Mouse (Mus musculus) midbrain, embryonic 16.5 days (tissue): ENCODE measurements at regions not wholly inside any gene's neighbourhood (a gene's known extent, or its start where the extent isn't known, plus 50 kb on each side); places are given as distances from the start of the nearest gene placed in this dataset.

Experiments
- ATAC-seq: fragments of 200-750 bp; cut with Nextera tagmentation; 2 replicates; pipeline ENCODE4 v1.8.0; 2017; ENCODE audit warnings: moderate TSS enrichment
- H3K27ac ChIP-seq: fragments of 300-500 bp; sonication (generic); 2 replicates; pipeline ENCODE4 v1.5.1; 2014; ENCODE audit warnings: mild to moderate bottlenecking, low read length, mixed read lengths
- H3K27me3 ChIP-seq: fragments of 300-500 bp; sonication (generic); 2 replicates; pipeline ENCODE4 v1.6.1; 2014; ENCODE audit warnings: low read depth, low read length, mixed read lengths; ENCODE audit not compliant: control insufficient read depth, insufficient read depth
- H3K36me3 ChIP-seq: fragments of 300-500 bp; sonication (generic); 2 replicates; pipeline ENCODE4 v1.6.1; 2014; ENCODE audit warnings: mild to moderate bottlenecking, low read length, moderate library complexity, mixed read lengths; ENCODE audit not compliant: control insufficient read depth, insufficient read depth
- H3K4me1 ChIP-seq: fragments of 300-500 bp; sonication (generic); 2 replicates; pipeline ENCODE4 v1.6.1; 2014; ENCODE audit warnings: mild to moderate bottlenecking, low read length, mixed read lengths; ENCODE audit not compliant: control insufficient read depth, insufficient read depth
- H3K4me2 ChIP-seq: fragments of 300-500 bp; sonication (generic); 2 replicates; pipeline ENCODE4 v1.6.1; 2014; ENCODE audit warnings: mild to moderate bottlenecking, low read length, mixed read lengths
- H3K4me3 ChIP-seq: fragments of 300-500 bp; sonication (generic); 2 replicates; pipeline ENCODE4 v1.5.1; 2014; ENCODE audit warnings: low read depth, mild to moderate bottlenecking, low read length, moderate library complexity, mixed read lengths
- H3K9ac ChIP-seq: fragments of 300-500 bp; sonication (generic); 2 replicates; pipeline ENCODE4 v1.6.1; 2014; ENCODE audit warnings: low read depth, low read length, mixed read lengths
- H3K9me3 ChIP-seq: fragments of 300-500 bp; sonication (generic); replicated peaks from 2 replicates; pipeline ENCODE4 v1.6.1; 2014; ENCODE audit warnings: mild to moderate bottlenecking, low read length, mixed read lengths; ENCODE audit not compliant: control insufficient read depth, poor library complexity, severe bottlenecking
- WGBS: fragments of 180-500 bp; shearing (Covaris S2); extraction: QIAGEN DNeasy Blood & Tissue Kit; methylation state at CpG from one replicate; pipeline ENCODE4 v1.1.7; 2014; 5-methylcytosine and 5-hydroxymethylcytosine counted together

- peak overlapping the region; percentile 40 for H3K4me3 ChIP-seq
- H3K4me2 ChIP-seq = peak overlapping the region; percentile 61
- H3K27ac ChIP-seq = 0 out of 2 replicates have a peak overlapping the region, but pooled peaks have one; percentile 38
- H3K9me3 ChIP-seq = no peaks in the 10 kb centered on the region
- ATAC-seq = peak; percentile 85
- no peaks in the 10 kb centered on the region for H3K27me3 ChIP-seq
- 11% methylated on average over 39 of the region's 43 CpGs for WGBS
- no peaks in the 10 kb centered on the region for H3K36me3 ChIP-seq
- peak overlapping the region; percentile 52 for H3K9ac ChIP-seq
- H3K4me1 ChIP-seq = no peaks in the 10 kb centered on the region
These were observed 134.7 kb upstream of the Usp9x start for GRCm38 (mm10) chrX:12936406-12937172.

DNA sequence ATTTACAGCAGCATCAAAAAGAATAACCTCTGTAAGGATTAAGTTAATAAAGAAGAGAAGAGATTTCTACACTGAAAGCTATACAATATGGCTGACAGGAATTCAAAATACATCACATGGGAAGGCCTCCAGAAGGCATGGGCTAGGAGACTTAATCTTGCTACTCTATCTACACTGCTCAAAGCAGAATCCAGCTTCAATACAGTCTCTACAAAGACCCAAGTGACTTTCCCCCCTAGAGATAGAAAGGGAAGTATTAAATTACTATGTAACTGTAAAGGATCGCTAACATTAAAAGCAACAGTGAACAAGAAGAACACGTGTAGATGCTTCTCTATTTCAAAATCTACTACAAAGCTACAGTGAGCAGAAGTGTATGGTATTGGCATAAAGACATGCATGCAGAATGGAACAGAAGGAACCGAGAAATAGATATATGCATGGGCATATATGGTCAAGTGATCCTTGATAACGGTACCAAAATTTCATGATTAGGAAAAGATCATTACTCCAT is 137.9 kb upstream of the Usp9x start:
- Histone ChIP-seq H3K27ac (no peak overlapping the region), H3K27me3 (no peaks in the 10 kb centered on the region), H3K9me3 (no peaks in the 10 kb centered on the region), H3K9ac (no peak overlapping the region), H3K36me3 (no peaks in the 10 kb centered on the region), H3K4me3 (no peak overlapping the region), H3K4me1 (no peaks in the 10 kb centered on the region), H3K4me2 (no peak overlapping the region)
- ATAC-seq = no peak
- WGBS = 90% methylated on average over 4 of the region's 4 CpGs

- ATAC-seq = no peak
- no peak overlapping the region for H3K27ac ChIP-seq
- H3K4me1 ChIP-seq = no peaks in the 10 kb centered on the region
- no peak overlapping the region for H3K4me2 ChIP-seq
- H3K27me3 ChIP-seq = no peaks in the 10 kb centered on the region
- 46% methylated on average over 2 of the region's 2 CpGs for WGBS
- H3K4me3 ChIP-seq = no peak overlapping the region
- H3K9ac ChIP-seq = no peak overlapping the region
- no peaks in the 10 kb centered on the region for H3K36me3 ChIP-seq
- no peaks in the 10 kb centered on the region for H3K9me3 ChIP-seq
These were observed 141.1 kb upstream of the Usp9x start for GRCm38 (mm10) chrX:12930242-12930641.

GRCm38 (mm10) chrX:12927797-12928589 is 143.3 kb upstream of the Usp9x start:
- Histone ChIP-seq H3K4me1 (no peaks in the 10 kb centered on the region), H3K9me3 (no peaks in the 10 kb centered on the region), H3K27ac (no peak overlapping the region), H3K27me3 (no peaks in the 10 kb centered on the region), H3K36me3 (no peaks in the 10 kb centered on the region), H3K4me3 (no peak overlapping the region), H3K9ac (no peak overlapping the region), H3K4me2 (no peak overlapping the region)
- 74% methylated on average over 11 of the region's 11 CpGs for WGBS
- no peak for ATAC-seq

- no peak overlapping the region for H3K9ac ChIP-seq
- H3K9me3 ChIP-seq = no peaks in the 10 kb centered on the region
These were observed 146.3 kb upstream of the Usp9x start for GRCm38 (mm10) chrX:12924705-12925644.

GRCm38 (mm10) chrX:12919576-12919975 is 151.7 kb upstream of the Usp9x start:
- WGBS = 33% methylated on average over 3 of the region's 3 CpGs
- no peaks in the 10 kb centered on the region for H3K36me3 ChIP-seq
- no peaks in the 10 kb centered on the region for H3K27me3 ChIP-seq
- no peaks in the 10 kb centered on the region for H3K4me1 ChIP-seq
- no peak overlapping the region for H3K4me3 ChIP-seq
- no peak overlapping the region for H3K27ac ChIP-seq
- H3K9me3 ChIP-seq = no peaks in the 10 kb centered on the region
- H3K4me2 ChIP-seq = no peak overlapping the region
- no peak overlapping the region for H3K9ac ChIP-seq
- no peak for ATAC-seq

More at GRCm38 (mm10) chrX:12924705-12925644, 146.3 kb upstream of the Usp9x start:
- Histone ChIP-seq H3K27me3 (no peaks in the 10 kb centered on the region), H3K4me2 (no peak overlapping the region), H3K27ac (no peak overlapping the region), H3K36me3 (no peaks in the 10 kb centered on the region), H3K4me1 (no peaks in the 10 kb centered on the region), H3K4me3 (no peak overlapping the region)
- WGBS = 73% methylated on average over 10 of the region's 10 CpGs
- ATAC-seq = no peak

GRCm38 (mm10) chrX:12917105-12917504 is 154.2 kb upstream of the Usp9x start:
- Histone ChIP-seq H3K36me3 (no peaks in the 10 kb centered on the region), H3K27ac (no peak overlapping the region), H3K9me3 (no peaks in the 10 kb centered on the region), H3K4me3 (no peak overlapping the region), H3K4me1 (no peaks in the 10 kb centered on the region), H3K4me2 (peak overlapping the region; percentile 39), H3K27me3 (no peaks in the 10 kb centered on the region), H3K9ac (no peak overlapping the region)
- peak; percentile 71 for ATAC-seq
- WGBS = 21% methylated on average over 13 of the region's 13 CpGs

DNA sequence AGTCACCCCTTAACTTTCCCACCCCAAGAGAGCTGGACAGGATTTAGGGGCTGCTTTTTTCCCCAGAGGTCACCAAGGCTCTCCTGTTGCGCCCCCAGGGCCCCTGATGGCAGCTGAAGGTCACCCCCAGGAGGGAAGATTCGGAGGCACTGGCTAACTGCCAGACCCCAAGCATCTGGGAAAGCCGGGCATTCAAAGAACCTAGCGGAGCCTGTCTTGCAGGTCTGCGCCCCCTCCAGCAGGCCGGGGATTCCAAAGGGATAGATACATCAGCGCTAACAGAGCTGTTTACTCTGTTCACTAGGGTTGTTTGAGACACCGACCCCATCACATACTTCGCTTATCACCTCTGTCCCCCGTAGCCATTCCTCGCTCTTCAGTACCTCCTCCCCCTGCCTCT is 154.6 kb upstream of the Usp9x start:
- H3K9me3 ChIP-seq = no peaks in the 10 kb centered on the region
- H3K27me3 ChIP-seq = no peaks in the 10 kb centered on the region
- 29% methylated on average over 11 of the region's 11 CpGs for WGBS
- H3K4me2 ChIP-seq = peak overlapping the region; percentile 39
- H3K4me3 ChIP-seq = no peak overlapping the region
- H3K27ac ChIP-seq = no peak overlapping the region
- H3K4me1 ChIP-seq = no peaks in the 10 kb centered on the region
- ATAC-seq = 0 out of 2 replicates have a peak, but pooled peaks have one; percentile 11
- H3K36me3 ChIP-seq = no peaks in the 10 kb centered on the region
- no peak overlapping the region for H3K9ac ChIP-seq
